Mouse (Mus musculus): Measurements from ENCODE around the gene Kat7. TPM values are rescaled to one million over a fixed set of nuclear protein-coding genes. Genes with fewer than 3 reads are reported as not detected.

Kat7 gene
- total RNA-seq, 2 experiments from 2014 or later, result 70.2 to 72.0 TPM

- no peak for DNase-seq
- intact Hi-C loops (cut with DNase I), result no loop called here
Observed at GRCm38 (mm10) chr11:95334448-95335060, 24.5 kb upstream of the Kat7 start.

- intact Hi-C loops (cut with DNase I), result no loop called here
- no peak for DNase-seq
Observed at GRCm38 (mm10) chr11:95333805-95334204, 23.8 kb upstream of the Kat7 start.

- intact Hi-C loops (cut with DNase I), result no loop called here
Observed at GRCm38 (mm10) chr11:95333209-95333608, 23.2 kb upstream of the Kat7 start.

GRCm38 (mm10) chr11:95330662-95331061, 20.6 kb upstream of the Kat7 start:
- intact Hi-C loops (cut with DNase I), result no loop called here
- no peak for DNase-seq

More at GRCm38 (mm10) chr11:95333209-95333608, 23.2 kb upstream of the Kat7 start:
- no peak for DNase-seq

- intact Hi-C loops (cut with DNase I), result no loop called here
- DNase-seq, result no peak
Observed at GRCm38 (mm10) chr11:95328629-95329028, 18.6 kb upstream of the Kat7 start.

- no peak for DNase-seq
Observed at GRCm38 (mm10) chr11:95326243-95326642, 16.2 kb upstream of the Kat7 start.

GRCm38 (mm10) chr11:95325832-95326231, 15.8 kb upstream of the Kat7 start:
- no peak for DNase-seq
- intact Hi-C loops (cut with DNase I), result no loop called here

More at GRCm38 (mm10) chr11:95326243-95326642, 16.2 kb upstream of the Kat7 start:
- intact Hi-C loops (cut with DNase I), result no loop called here

- peak; percentile 21 for DNase-seq
- intact Hi-C loops (cut with DNase I), result no loop called here
Observed at GRCm38 (mm10) chr11:95324181-95324580, 14.1 kb upstream of the Kat7 start.

GRCm38 (mm10) chr11:95320010-95320409, 10.0 kb upstream of the Kat7 start:
- intact Hi-C loops (cut with DNase I), result no loop called here
- no peak for DNase-seq

GRCm38 (mm10) chr11:95319506-95319905, 9.5 kb upstream of the Kat7 start:
- intact Hi-C loops (cut with DNase I), result no loop called here
- DNase-seq, result no peak

- intact Hi-C loops (cut with DNase I), result no loop called here
- DNase-seq, result no peak
Observed at GRCm38 (mm10) chr11:95318116-95318515, 8.1 kb upstream of the Kat7 start.

- no peak for DNase-seq
- intact Hi-C loops (cut with DNase I), result no loop called here
Observed at GRCm38 (mm10) chr11:95315215-95315955, 5.3 kb upstream of the Kat7 start.

- intact Hi-C loops (cut with DNase I), result no loop called here
- DNase-seq, result no peak
Observed at GRCm38 (mm10) chr11:95311425-95311807, 1.4 kb upstream of the Kat7 start.

GRCm38 (mm10) chr11:95310648-95311424, 790 bp upstream of the Kat7 start:
- DNase-seq, result peak; percentile 8

GRCm38 (mm10) chr11:95309510-95310006, 488 bp downstream of the Kat7 start:
- intact Hi-C loops (cut with DNase I), result loop anchor here (10.0 kb wide), 1 partner anchor 215 kb away; no protein-coding TSS in a partner anchor
- DNase-seq, result peak; percentile 97

More at GRCm38 (mm10) chr11:95310648-95311424, 790 bp upstream of the Kat7 start:
- intact Hi-C loops (cut with DNase I), result no loop called here

- intact Hi-C loops (cut with DNase I), result loop anchor here (10.0 kb wide), 1 partner anchor 217 kb away; no protein-coding TSS in a partner anchor
- DNase-seq, result no peak
Observed at GRCm38 (mm10) chr11:95307526-95307925, 2.5 kb downstream of the Kat7 start.

- intact Hi-C loops (cut with DNase I), result loop anchor here (10.0 kb wide), 1 partner anchor 219 kb away; no protein-coding TSS in a partner anchor
- DNase-seq, result no peak
Observed at GRCm38 (mm10) chr11:95305600-95305999, 4.4 kb downstream of the Kat7 start.

- DNase-seq, result no peak
- intact Hi-C loops (cut with DNase I), result loop anchor here (10.0 kb wide), 1 partner anchor 223 kb away; no protein-coding TSS in a partner anchor
Observed at GRCm38 (mm10) chr11:95301772-95302171, 8.3 kb downstream of the Kat7 start.

GRCm38 (mm10) chr11:95299886-95300285, 10.2 kb downstream of the Kat7 start:
- DNase-seq, result no peak
- intact Hi-C loops (cut with DNase I), result loop anchor here (10.0 kb wide), 1 partner anchor 225 kb away; no protein-coding TSS in a partner anchor

GRCm38 (mm10) chr11:95298146-95298545, 11.9 kb downstream of the Kat7 start:
- DNase-seq, result no peak
- intact Hi-C loops (cut with DNase I), result no loop called here

GRCm38 (mm10) chr11:95295736-95296135, 14.3 kb downstream of the Kat7 start:
- DNase-seq, result no peak
- intact Hi-C loops (cut with DNase I), result no loop called here
